Mouse (Mus musculus) cerebellum, adult 11 months (tissue): Measurements from ENCODE around the gene Tk1.
"Not testable (repeated sequence)": the region's sequence is repeated elsewhere in the genome, so short reads cannot be mapped to it uniquely, and the experiment has no call there.

Experiments
- DNase-seq: peaks from one replicate; pipeline ENCODE4 v3.0.0; 2022

Tk1 gene

GRCm38 (mm10) chr11:117788481-117788880 is 37.4 kb downstream of the Tk1 start:
- DNase-seq: not testable (repeated sequence)

GRCm38 (mm10) chr11:117786294-117786693 is 39.6 kb downstream of the Tk1 start:
- DNase-seq: peak; percentile 62

GRCm38 (mm10) chr11:117783683-117784309 is 42.1 kb downstream of the Tk1 start:
- DNase-seq: no peak

DNA sequence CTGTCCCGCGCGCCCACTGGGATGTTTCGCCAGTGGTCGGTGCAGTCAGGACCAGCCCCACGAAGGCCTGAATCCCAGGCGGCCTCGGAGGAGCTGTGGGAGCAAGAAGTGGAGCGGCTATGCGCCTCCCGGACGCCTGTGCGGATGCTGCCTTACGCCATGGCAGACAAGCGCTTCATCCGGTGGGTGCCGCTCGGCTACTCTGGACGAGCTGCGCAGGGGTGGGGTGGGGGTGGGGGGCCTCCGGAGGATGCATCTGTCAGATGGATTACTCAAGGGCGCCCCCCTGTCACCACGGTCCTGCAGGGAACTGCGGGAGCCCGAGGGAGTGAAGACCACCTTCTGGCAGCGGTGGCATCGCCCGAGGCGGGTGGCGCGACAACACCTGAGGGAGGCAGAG is 42.8 kb downstream of the Tk1 start:
- DNase-seq: no peak

GRCm38 (mm10) chr11:117782705-117783034 is 43.2 kb downstream of the Tk1 start:
- DNase-seq: no peak

GRCm38 (mm10) chr11:117781993-117782704 is 43.7 kb downstream of the Tk1 start, which contains the start of the genes Tmc8 and Tmc6:
TSS of gene Tmc8 (plus strand) at chr11:117782076.
TSS of gene Tmc6 (minus strand) at chr11:117782198.
- no peak for DNase-seq

- DNase-seq: no peak
These were observed 44.6 kb downstream of the Tk1 start for GRCm38 (mm10) chr11:117781199-117781821.

DNA sequence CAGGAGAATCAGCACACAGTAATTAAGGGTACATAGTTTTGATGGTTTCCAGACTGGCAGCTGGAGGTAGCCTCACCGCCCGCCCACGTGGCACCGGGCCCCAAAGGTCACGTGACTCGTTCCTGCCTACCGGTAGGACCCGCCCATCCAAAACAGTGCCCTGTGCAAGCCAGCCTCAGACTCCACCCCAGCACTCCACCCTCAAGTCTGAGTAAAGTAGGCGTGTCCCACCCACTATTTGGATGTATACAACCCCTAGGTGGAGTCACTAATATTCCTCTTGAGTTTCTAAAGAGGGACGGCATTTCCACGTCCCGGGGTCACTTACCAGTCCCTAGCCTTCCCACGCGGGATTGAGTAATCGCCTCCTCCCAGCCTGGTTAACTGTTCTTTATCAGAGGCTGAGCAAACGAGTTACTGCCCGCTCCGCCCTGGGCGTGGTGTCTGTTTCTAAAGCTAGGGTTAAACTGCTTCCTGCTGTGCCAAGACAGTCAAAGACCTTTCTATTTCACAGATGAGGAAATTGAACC is 45.2 kb downstream of the Tk1 start:
- no peak for DNase-seq

- DNase-seq: no peak
These were observed 45.7 kb downstream of the Tk1 start for GRCm38 (mm10) chr11:117780199-117780515.

- DNase-seq: no peak
These were observed 46.3 kb downstream of the Tk1 start for GRCm38 (mm10) chr11:117779434-117780198.

GRCm38 (mm10) chr11:117778851-117779433 is 47.0 kb downstream of the Tk1 start:
- no peak for DNase-seq

GRCm38 (mm10) chr11:117778031-117778430 is 47.9 kb downstream of the Tk1 start:
- DNase-seq: no peak

- DNase-seq: no peak
These were observed 48.8 kb downstream of the Tk1 start for GRCm38 (mm10) chr11:117777111-117777510.

DNA sequence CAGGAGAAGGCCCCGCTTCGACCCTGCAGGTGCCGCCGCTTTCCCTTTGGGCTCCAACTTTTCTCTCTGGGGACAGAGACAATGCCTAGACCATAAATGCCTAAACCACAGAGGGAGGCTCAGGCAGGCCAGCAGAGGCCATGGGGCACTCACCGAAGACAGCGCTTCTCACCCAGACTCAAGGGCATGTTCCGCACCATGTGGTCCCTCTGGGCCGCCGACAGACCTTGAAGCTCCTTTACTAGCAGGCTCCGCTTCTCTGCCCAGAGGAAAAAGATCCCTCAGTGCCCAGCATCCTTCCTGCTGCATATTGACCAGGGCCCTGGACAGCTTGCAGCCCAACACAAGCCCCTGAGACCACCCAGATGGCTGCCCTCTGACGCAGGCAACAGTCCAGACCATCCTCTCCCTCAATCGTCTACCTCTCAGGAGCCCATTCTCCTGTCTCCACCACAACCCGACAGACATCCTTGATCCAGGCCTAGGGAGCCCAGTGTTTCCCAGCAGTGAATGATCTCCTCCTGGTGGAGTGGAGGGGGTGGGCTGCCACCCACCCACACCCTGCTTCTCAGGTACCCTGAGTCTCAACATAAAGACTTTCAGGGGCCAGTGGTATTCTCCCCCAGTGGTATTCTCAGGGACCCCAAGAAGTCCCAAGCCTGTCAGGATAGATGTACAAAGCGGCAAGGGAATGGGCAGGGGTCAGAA is 49.7 kb downstream of the Tk1 start:
- no peak for DNase-seq

DNA sequence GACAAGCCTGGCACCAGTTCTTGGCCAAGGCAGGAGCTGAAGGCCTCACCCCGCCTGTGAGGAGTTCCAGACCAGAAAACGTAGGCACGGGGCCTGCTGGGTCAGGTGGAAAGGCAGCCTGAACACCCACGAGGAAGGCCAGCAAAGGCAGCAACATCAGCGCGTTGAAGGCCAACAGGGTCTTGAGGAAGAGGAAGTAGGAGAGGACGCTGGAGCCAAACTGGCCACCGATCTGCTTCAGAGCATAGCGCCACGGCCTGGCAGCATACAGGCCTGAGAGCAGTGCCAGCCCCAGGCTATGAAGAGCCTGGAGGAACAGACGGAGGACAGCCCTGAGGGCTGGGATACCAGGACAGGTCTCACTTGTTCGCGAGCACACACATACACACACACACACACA is 50.4 kb downstream of the Tk1 start:
- DNase-seq: no peak

DNA sequence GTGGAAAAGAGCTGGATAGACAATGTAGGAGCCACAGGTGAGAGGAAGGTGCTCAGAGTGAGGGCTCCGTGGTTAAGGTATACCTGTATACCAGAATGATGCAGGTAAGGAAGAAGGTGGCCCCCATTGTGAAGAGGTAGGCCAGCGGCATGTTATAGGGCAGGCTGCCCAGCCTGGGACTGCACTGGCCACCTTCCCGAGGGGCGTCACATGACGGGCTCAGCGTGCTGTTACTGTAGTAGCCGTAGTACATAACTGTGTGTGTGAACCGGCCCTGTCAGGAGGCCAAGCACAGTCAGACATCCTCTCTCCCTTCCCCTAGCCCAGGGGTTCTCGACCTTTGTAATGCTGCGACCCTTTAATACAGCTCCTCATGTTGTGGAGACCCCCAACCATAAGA is 51.0 kb downstream of the Tk1 start:
- no peak for DNase-seq

GRCm38 (mm10) chr11:117772352-117772751 is 53.5 kb downstream of the Tk1 start:
- DNase-seq: no peak

DNA sequence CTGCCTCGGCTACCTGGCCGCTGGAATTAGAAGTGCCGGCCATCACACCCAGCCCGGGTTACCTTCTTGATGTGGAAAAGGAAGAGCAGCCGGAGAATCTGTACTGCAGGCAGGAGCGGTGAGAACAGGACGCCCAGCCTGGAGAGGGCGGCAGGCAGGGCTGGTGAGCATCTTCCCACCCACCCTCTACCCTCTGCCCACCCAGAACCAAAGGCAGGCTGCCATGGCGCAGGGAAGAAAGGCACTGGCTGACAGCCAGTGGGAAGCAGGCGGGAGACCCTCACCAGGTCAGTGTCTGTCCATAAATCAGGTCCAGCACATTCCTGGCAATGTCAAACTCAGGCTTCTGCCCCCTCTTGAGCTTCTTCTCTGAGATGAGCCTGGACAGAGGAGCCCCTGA is 55.5 kb downstream of the Tk1 start:
- no peak for DNase-seq

DNA sequence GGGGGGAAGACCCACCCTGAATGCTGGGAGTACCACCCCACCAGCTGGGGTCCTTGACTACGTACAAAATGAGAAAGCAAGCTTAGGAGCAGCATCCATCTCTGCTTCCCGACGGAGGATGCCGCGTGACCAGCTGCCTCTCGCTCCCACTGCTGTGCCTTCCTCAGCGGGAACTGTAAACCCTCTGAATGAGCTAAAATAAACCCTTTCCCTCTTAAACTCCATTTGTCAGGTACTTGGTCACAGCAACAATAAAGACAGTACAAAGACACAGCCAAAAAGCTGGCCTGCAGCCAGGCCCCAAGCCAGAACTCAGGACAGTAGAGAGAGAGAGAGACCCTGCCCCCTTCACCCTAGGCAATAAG is 56.2 kb downstream of the Tk1 start:
- no peak for DNase-seq

GRCm38 (mm10) chr11:117768725-117769682 is 56.9 kb downstream of the Tk1 start:
- no peak for DNase-seq

DNA sequence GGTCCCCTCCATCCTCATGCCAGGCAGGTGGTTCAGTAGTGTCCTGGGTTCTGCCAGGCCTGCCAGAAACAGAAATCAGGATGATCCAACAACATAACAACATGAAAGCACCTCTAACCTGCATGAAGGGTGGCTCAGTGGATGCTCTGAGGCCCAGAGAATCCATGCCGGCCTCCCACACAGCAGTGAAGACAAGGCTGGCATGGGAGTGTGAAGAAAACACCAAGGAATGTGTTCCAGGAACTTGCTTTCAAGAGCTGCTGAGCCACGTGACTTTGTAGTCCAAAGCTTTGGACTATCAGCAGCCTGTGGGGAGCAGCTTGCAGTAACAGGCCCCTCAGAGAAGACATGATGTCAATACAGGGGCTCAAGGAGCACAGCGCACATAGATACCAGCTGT is 59.6 kb downstream of the Tk1 start:
- DNase-seq: no peak
